Mouse (Mus musculus) midbrain, embryonic 12.5 days (tissue): ENCODE measurements at regions not wholly inside any gene's neighbourhood (a gene's known extent, or its start where the extent isn't known, plus 50 kb on each side); places are given as distances from the start of the nearest gene placed in this dataset.
A peak's percentile ranks its signal among the peaks of the same experiment; 100 is the strongest.

Source experiments
- ATAC-seq: fragments of 200-750 bp; cut with Nextera tagmentation; 2 replicates; pipeline ENCODE4 v1.8.0; 2017; ENCODE audit warnings: low read depth, moderate TSS enrichment, moderate library complexity; ENCODE audit not compliant: low FRiP score
- H3K27ac ChIP-seq: fragments of 300-500 bp; sonication (generic); replicated peaks from 2 replicates; pipeline ENCODE4 v1.5.1; 2016; ENCODE audit warnings: mild to moderate bottlenecking
- H3K27me3 ChIP-seq: fragments of 300-500 bp; sonication (generic); 2 replicates; pipeline ENCODE4 v1.6.1; 2016; ENCODE audit warnings: mild to moderate bottlenecking
- H3K36me3 ChIP-seq: fragments of 300-500 bp; sonication (generic); 2 replicates; pipeline ENCODE4 v1.6.1; 2016
- H3K4me1 ChIP-seq: fragments of 300-500 bp; sonication (generic); 2 replicates; pipeline ENCODE4 v1.6.1; 2016
- H3K4me2 ChIP-seq: fragments of 300-500 bp; sonication (generic); replicated peaks from 2 replicates; pipeline ENCODE4 v1.6.1; 2016; ENCODE audit warnings: mild to moderate bottlenecking, moderate library complexity
- H3K4me3 ChIP-seq: fragments of 300-500 bp; sonication (generic); 2 replicates; pipeline ENCODE4 v1.5.1; 2016; ENCODE audit warnings: mild to moderate bottlenecking
- H3K9ac ChIP-seq: fragments of 300-500 bp; sonication (generic); replicated peaks from 2 replicates; pipeline ENCODE4 v1.6.1; 2016; ENCODE audit warnings: mild to moderate bottlenecking, moderate library complexity
- H3K9me3 ChIP-seq: fragments of 300-500 bp; sonication (generic); 2 replicates; pipeline ENCODE4 v1.6.1; 2016; ENCODE audit warnings: mild to moderate bottlenecking
- WGBS: fragments of 180-500 bp; shearing (Covaris S2); methylation state at CpG from one replicate; pipeline ENCODE4 v1.1.7; 2016; 5-methylcytosine and 5-hydroxymethylcytosine counted together

- H3K27ac ChIP-seq = no peak overlapping the region
- no peaks in the 10 kb centered on the region for H3K9me3 ChIP-seq
- no peak overlapping the region for H3K4me3 ChIP-seq
- no peak overlapping the region for H3K4me2 ChIP-seq
- H3K27me3 ChIP-seq = peaks cover 7% of the 10 kb centered on the region; the same call in 1 of the 2 replicates
- no peak for ATAC-seq
- H3K4me1 ChIP-seq = peaks cover 11% of the 10 kb centered on the region
- no peaks in the 10 kb centered on the region for H3K36me3 ChIP-seq
- WGBS = 62% methylated on average over 12 of the region's 12 CpGs
- no peak overlapping the region for H3K9ac ChIP-seq
Observed at GRCm38 (mm10) chr9:31564996-31565773, 100.9 kb upstream of the Tmem45b start.

- H3K9me3 ChIP-seq = no peaks in the 10 kb centered on the region
- whole genome bisulfite sequencing = 88% methylated on average over 8 of the region's 8 CpGs
- no peak overlapping the region for H3K9ac ChIP-seq
- no peak overlapping the region for H3K4me3 ChIP-seq
- no peaks in the 10 kb centered on the region for H3K36me3 ChIP-seq
- peaks cover 7% of the 10 kb centered on the region; the same call in 1 of the 2 replicates for H3K27me3 ChIP-seq
- no peak for ATAC-seq
- H3K4me2 ChIP-seq = no peak overlapping the region
- H3K27ac ChIP-seq = no peak overlapping the region
- H3K4me1 ChIP-seq = peaks cover 15% of the 10 kb centered on the region
Observed at GRCm38 (mm10) chr9:31563541-31563940, 99.3 kb upstream of the Tmem45b start.

DNA sequence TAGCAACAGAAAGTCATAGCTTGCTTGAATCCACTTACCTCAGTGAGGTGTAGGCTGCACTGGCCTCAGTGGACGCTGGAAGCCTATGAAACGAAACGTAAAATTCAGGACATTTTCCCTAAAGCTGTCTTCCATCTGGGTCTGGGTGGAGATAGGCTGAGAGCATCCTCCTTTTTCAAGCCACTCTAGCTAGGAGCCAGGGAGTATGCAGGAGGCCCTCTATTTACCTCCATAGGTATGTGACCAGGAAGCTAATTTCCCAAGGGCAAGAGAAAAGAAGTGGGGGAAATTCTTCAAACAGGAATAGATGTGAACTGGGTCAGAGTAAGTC is 95.9 kb upstream of the Tmem45b start:
- Histone ChIP-seq H3K4me2 (no peak overlapping the region), H3K4me3 (no peak overlapping the region), H3K4me1 (peaks cover 5% of the 10 kb centered on the region; the same call in 1 of the 2 replicates), H3K9me3 (no peaks in the 10 kb centered on the region), H3K27me3 (peaks cover 7% of the 10 kb centered on the region; the same call in 1 of the 2 replicates), H3K27ac (no peak overlapping the region), H3K9ac (0 out of 2 replicates have a peak overlapping the region, but pooled peaks have one; percentile 50), H3K36me3 (no peaks in the 10 kb centered on the region)
- 88% methylated on average over 3 of the region's 3 CpGs for WGBS
- ATAC-seq = 0 out of 2 replicates have a peak, but pooled peaks have one; percentile 16

DNA sequence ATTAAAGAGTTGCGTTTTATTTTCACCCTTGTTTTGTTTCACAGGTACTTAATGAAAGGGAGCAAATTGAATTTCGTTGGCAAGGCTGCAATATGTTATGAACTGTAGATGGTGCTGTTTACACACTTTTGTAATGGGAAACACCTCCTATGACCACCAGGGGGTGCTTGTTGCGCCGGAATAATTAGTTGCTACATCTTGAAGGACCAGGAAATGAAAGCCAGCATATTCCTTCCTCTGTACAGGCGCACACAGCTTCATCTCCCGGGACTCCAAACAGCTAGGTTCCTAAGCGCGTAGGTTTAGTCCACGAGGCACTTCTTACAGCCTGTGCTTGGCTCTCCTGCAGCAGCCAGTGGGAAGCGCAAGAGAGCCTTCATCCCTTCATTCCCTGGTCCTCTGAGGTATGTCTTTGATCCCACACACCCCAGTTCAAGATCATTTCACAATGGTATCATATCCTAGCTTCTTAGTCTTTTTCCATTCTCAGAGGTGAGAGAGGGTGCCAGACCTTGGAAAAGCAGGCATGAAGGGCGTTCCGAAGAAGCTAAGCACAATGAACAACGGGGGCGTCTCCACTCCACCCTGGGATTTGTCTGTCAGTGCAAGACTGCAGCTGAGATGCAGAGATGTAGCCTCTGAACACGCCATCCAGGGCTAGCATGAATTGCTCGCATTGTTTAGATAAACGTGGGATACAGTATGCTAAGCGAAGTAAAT is 95.4 kb upstream of the Tmem45b start:
- ATAC-seq = peak; percentile 81; the same call in 1 of the 2 replicates
- peaks cover 5% of the 10 kb centered on the region; the same call in 1 of the 2 replicates for H3K4me1 ChIP-seq
- peak overlapping the region; percentile 50; the same call in 1 of the 2 replicates for H3K9ac ChIP-seq
- peak overlapping the region; percentile 29 for H3K4me3 ChIP-seq
- H3K36me3 ChIP-seq = no peaks in the 10 kb centered on the region
- H3K27ac ChIP-seq = no peak overlapping the region
- no peaks in the 10 kb centered on the region for H3K9me3 ChIP-seq
- WGBS = 34% methylated on average over 18 of the region's 18 CpGs
- peaks cover 7% of the 10 kb centered on the region; the same call in 1 of the 2 replicates for H3K27me3 ChIP-seq
- H3K4me2 ChIP-seq = peak overlapping the region; percentile 57

- Histone ChIP-seq H3K36me3 (no peaks in the 10 kb centered on the region), H3K9me3 (no peaks in the 10 kb centered on the region), H3K27me3 (no peaks in the 10 kb centered on the region), H3K4me3 (no peak overlapping the region), H3K4me2 (no peak overlapping the region), H3K27ac (no peak overlapping the region), H3K4me1 (no peaks in the 10 kb centered on the region), H3K9ac (no peak overlapping the region)
- peak; percentile 27; the same call in 1 of the 2 replicates for ATAC-seq
- 70% methylated on average over 6 of the region's 6 CpGs for WGBS
Observed at GRCm38 (mm10) chr9:31543691-31544052, 79.4 kb upstream of the Tmem45b start.

- H3K9ac ChIP-seq = no peak overlapping the region
- H3K27ac ChIP-seq = no peak overlapping the region
- no peaks in the 10 kb centered on the region for H3K27me3 ChIP-seq
- H3K4me2 ChIP-seq = no peak overlapping the region
- H3K4me3 ChIP-seq = no peak overlapping the region
- no peaks in the 10 kb centered on the region for H3K36me3 ChIP-seq
- H3K9me3 ChIP-seq = no peaks in the 10 kb centered on the region
- 16% methylated on average over 13 of the region's 13 CpGs for WGBS
- no peaks in the 10 kb centered on the region for H3K4me1 ChIP-seq
- peak; percentile 74 for ATAC-seq
Observed at GRCm38 (mm10) chr9:31542909-31543690, 78.8 kb upstream of the Tmem45b start.

DNA sequence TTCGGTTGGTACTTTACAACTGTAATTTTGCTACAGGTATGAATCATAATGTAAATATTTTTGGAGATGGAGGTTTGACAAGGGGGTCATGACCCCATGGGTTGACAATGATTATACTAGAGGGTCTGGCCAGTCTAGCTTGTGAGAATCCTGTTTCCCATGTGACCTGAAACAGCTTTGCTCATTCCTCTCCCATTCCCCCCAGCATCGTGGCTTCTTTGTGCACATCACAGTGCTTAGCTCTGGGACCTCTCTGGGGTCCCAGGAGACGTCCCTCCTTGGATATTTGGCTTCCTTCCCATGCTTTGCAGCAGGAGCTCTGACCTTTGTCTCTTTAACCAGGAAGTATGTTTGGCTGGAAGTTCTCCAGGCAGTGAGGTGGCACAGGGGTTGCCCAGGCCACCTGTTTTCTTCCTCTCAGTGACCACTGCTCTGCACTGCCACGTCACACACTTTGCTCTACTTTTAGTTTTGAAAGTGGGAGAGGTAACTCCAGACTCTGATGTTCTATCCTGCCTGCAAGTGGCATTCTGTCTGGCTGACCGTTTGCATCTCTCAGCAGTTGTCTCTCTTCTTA is 77.4 kb upstream of the Tmem45b start:
- no peak overlapping the region for H3K9ac ChIP-seq
- H3K4me1 ChIP-seq = no peaks in the 10 kb centered on the region
- ATAC-seq = no peak
- no peaks in the 10 kb centered on the region for H3K9me3 ChIP-seq
- no peak overlapping the region for H3K4me2 ChIP-seq
- no peaks in the 10 kb centered on the region for H3K27me3 ChIP-seq
- 73% methylated on average over 5 of the region's 5 CpGs for WGBS
- H3K36me3 ChIP-seq = no peaks in the 10 kb centered on the region
- no peak overlapping the region for H3K4me3 ChIP-seq
- no peak overlapping the region for H3K27ac ChIP-seq

DNA sequence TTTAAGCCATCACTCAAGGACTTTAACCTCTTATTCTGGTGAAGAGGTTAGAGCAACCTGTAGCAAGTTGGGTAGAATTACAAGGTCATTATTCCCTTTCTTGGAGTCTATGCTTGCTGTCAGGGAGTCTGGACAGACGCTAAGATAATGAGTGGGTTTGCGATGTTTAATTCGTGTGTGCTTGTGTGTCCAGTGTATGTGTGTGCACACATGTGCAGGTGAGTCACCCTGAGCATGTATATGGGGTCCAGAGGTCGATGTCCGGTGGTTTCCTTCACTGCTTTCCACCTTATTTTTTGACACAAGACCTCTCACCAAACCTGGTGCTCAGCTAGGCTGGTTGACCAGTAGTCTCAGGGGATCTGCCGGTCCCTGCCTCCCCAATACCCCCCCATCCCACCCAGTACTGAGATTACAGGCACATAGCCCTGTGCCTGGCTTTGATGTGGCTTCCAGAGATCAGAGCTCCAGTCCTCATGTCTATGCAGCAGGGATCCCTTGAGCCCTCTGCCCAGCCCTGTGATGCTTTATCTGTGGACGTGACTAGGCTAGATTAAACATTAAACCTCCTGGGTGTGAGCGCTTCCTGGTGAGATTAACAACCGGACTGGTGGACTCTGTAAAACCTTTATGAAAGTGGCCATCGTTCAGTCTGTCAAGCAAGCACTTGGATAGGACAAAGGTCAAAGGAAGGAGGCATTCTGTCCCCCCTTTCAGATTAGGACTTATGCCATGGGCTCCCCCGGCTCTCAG is 74.4 kb upstream of the Tmem45b start:
- Histone ChIP-seq H3K9ac (no peak overlapping the region), H3K9me3 (no peaks in the 10 kb centered on the region), H3K4me2 (no peak overlapping the region), H3K27ac (no peak overlapping the region), H3K4me3 (no peak overlapping the region), H3K27me3 (no peaks in the 10 kb centered on the region), H3K36me3 (no peaks in the 10 kb centered on the region), H3K4me1 (no peaks in the 10 kb centered on the region)
- no peak for ATAC-seq
- 85% methylated on average over 11 of the region's 11 CpGs for WGBS

- no peaks in the 10 kb centered on the region for H3K9me3 ChIP-seq
- H3K27ac ChIP-seq = no peak overlapping the region
- ATAC-seq = no peak
- H3K4me1 ChIP-seq = no peaks in the 10 kb centered on the region
- H3K4me3 ChIP-seq = no peak overlapping the region
- H3K27me3 ChIP-seq = no peaks in the 10 kb centered on the region
- no peak overlapping the region for H3K4me2 ChIP-seq
- H3K9ac ChIP-seq = no peak overlapping the region
- 75% methylated on average over 6 of the region's 6 CpGs for WGBS
- no peaks in the 10 kb centered on the region for H3K36me3 ChIP-seq
Observed at GRCm38 (mm10) chr9:31529021-31529420, 64.8 kb upstream of the Tmem45b start.

DNA sequence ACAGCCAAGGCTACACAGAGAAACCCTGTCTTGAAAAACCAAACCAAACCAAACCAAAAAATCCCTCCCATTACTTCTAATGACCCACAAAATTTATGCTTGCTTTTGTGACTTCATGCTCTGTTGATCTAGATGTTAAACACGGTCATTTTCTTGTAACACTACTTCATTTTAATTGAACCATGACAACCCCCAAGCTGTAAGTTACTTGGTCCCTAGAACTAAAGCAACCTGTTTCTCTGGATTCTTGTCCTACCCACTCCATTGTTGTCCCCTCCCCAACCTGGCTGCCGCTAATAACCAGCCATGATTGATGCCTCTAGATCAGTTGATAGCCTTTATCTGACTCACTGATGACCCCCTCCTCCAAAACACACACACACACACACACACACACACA is 63.0 kb upstream of the Tmem45b start:
- Histone ChIP-seq H3K4me2 (no peak overlapping the region), H3K27ac (no peak overlapping the region), H3K4me1 (no peaks in the 10 kb centered on the region), H3K4me3 (no peak overlapping the region), H3K9me3 (no peaks in the 10 kb centered on the region), H3K36me3 (no peaks in the 10 kb centered on the region), H3K27me3 (no peaks in the 10 kb centered on the region), H3K9ac (no peak overlapping the region)
- 90% methylated on average over 2 of the region's 2 CpGs for WGBS
- no peak for ATAC-seq
